Mouse (Mus musculus): ENCODE results near the gene Meis1. TPM values are rescaled to one million over a fixed set of nuclear protein-coding genes. Genes with fewer than 3 reads are reported as not detected.

The Meis1 gene
- polyA plus RNA-seq, 1 experiment from 2014 or later = 69.8 TPM

- H3K4me3 ChIP-seq (ENCODE audit: low read depth, low read length) = peak overlapping the region; percentile 14; the same call in 1 of the 2 replicates
- peaks cover 31% of the 10 kb centered on the region for H3K27me3 ChIP-seq (ENCODE audit: control insufficient read depth, insufficient read depth, low read length)
- peaks cover 13% of the 10 kb centered on the region; the same call in 1 of the 2 replicates for H3K4me1 ChIP-seq (ENCODE audit: control insufficient read depth, insufficient read depth, low read length)
- DNase-seq (ENCODE audit: low spot score) = peak; percentile 44
- WGBS = 1% methylated on average over 11 of the region's 13 CpGs
- H3K9me3 ChIP-seq (ENCODE audit: control insufficient read depth, low read length) = no peaks in the 10 kb centered on the region
- ATAC-seq (ENCODE audit: insufficient number of reproducible peaks, low FRiP score, low TSS enrichment, low read depth) = no peak
- H3K36me3 ChIP-seq (ENCODE audit: control insufficient read depth, insufficient read depth, low read length) = no peaks in the 10 kb centered on the region
- H3K27ac ChIP-seq (replicated peaks; ENCODE audit: low read depth, low read length) = peak overlapping the region; percentile 58; the same call in 1 of the 2 replicates
- peak overlapping the region; percentile 66 for H3K4me2 ChIP-seq (ENCODE audit: low read depth, severe bottlenecking)
- no peak overlapping the region for H3K9ac ChIP-seq (ENCODE audit: low read length)
Measured at GRCm38 (mm10) chr11:18878748-18879455, 139.9 kb downstream of the Meis1 start.

- Histone ChIP-seq H3K36me3 (ENCODE audit: control insufficient read depth, insufficient read depth, low read length) (no peaks in the 10 kb centered on the region), H3K4me1 (ENCODE audit: control insufficient read depth, insufficient read depth, low read length) (peaks cover 8% of the 10 kb centered on the region; the same call in 1 of the 2 replicates), H3K27ac (replicated peaks; ENCODE audit: low read depth, low read length) (peak overlapping the region; percentile 58), H3K4me2 (ENCODE audit: low read depth, severe bottlenecking) (peak overlapping the region; percentile 66), H3K27me3 (ENCODE audit: control insufficient read depth, insufficient read depth, low read length) (peaks cover 32% of the 10 kb centered on the region), H3K9ac (ENCODE audit: low read length) (peak overlapping the region; percentile 49; the same call in 1 of the 2 replicates), H3K9me3 (ENCODE audit: control insufficient read depth, low read length) (no peaks in the 10 kb centered on the region), H3K4me3 (ENCODE audit: low read depth, low read length) (peak overlapping the region; percentile 32)
- DNase-seq (ENCODE audit: low spot score) = peak; percentile 70
- peak; percentile 23; the same call in 1 of the 2 replicates for ATAC-seq (ENCODE audit: insufficient number of reproducible peaks, low FRiP score, low TSS enrichment, low read depth)
- WGBS = under 1% methylated on average over 18 of the region's 18 CpGs
Measured at GRCm38 (mm10) chr11:18878016-18878415, 140.8 kb downstream of the Meis1 start.

- H3K4me3 ChIP-seq (ENCODE audit: low read depth, low read length) = peak overlapping the region; percentile 32
- peaks cover 32% of the 10 kb centered on the region for H3K27me3 ChIP-seq (ENCODE audit: control insufficient read depth, insufficient read depth, low read length)
- H3K4me1 ChIP-seq (ENCODE audit: control insufficient read depth, insufficient read depth, low read length) = peaks cover 8% of the 10 kb centered on the region; the same call in 1 of the 2 replicates
- DNase-seq (ENCODE audit: low spot score) = peak; percentile 86
- peak overlapping the region; percentile 58 for H3K27ac ChIP-seq (replicated peaks; ENCODE audit: low read depth, low read length)
- peak overlapping the region; percentile 66 for H3K4me2 ChIP-seq (ENCODE audit: low read depth, severe bottlenecking)
- ATAC-seq (ENCODE audit: insufficient number of reproducible peaks, low FRiP score, low TSS enrichment, low read depth) = peak; percentile 83
- WGBS = 0% methylated on average over 23 of the region's 27 CpGs
- H3K36me3 ChIP-seq (ENCODE audit: control insufficient read depth, insufficient read depth, low read length) = no peaks in the 10 kb centered on the region
- peak overlapping the region; percentile 49; the same call in 1 of the 2 replicates for H3K9ac ChIP-seq (ENCODE audit: low read length)
- H3K9me3 ChIP-seq (ENCODE audit: control insufficient read depth, low read length) = no peaks in the 10 kb centered on the region
Measured at GRCm38 (mm10) chr11:18877626-18878011, 141.2 kb downstream of the Meis1 start.

- peaks cover 32% of the 10 kb centered on the region for H3K27me3 ChIP-seq (ENCODE audit: control insufficient read depth, insufficient read depth, low read length)
- no peaks in the 10 kb centered on the region for H3K36me3 ChIP-seq (ENCODE audit: control insufficient read depth, insufficient read depth, low read length)
- peak overlapping the region; percentile 32 for H3K4me3 ChIP-seq (ENCODE audit: low read depth, low read length)
- DNase-seq (ENCODE audit: low spot score) = peak; percentile 69
- H3K27ac ChIP-seq (replicated peaks; ENCODE audit: low read depth, low read length) = peak overlapping the region; percentile 47; the same call in 1 of the 2 replicates
- H3K9me3 ChIP-seq (ENCODE audit: control insufficient read depth, low read length) = no peaks in the 10 kb centered on the region
- H3K9ac ChIP-seq (ENCODE audit: low read length) = peak overlapping the region; percentile 52
- peaks cover 8% of the 10 kb centered on the region; the same call in 1 of the 2 replicates for H3K4me1 ChIP-seq (ENCODE audit: control insufficient read depth, insufficient read depth, low read length)
- peak; percentile 24; the same call in 1 of the 2 replicates for ATAC-seq (ENCODE audit: insufficient number of reproducible peaks, low FRiP score, low TSS enrichment, low read depth)
- peak overlapping the region; percentile 66 for H3K4me2 ChIP-seq (ENCODE audit: low read depth, severe bottlenecking)
- under 1% methylated on average over 40 of the region's 40 CpGs for WGBS
Measured at GRCm38 (mm10) chr11:18876886-18877625, 141.7 kb downstream of the Meis1 start.

- DNase-seq (ENCODE audit: low spot score) (peak; percentile 63), ATAC-seq (ENCODE audit: insufficient number of reproducible peaks, low FRiP score, low TSS enrichment, low read depth) (no peak)
- Histone ChIP-seq H3K27me3 (ENCODE audit: control insufficient read depth, insufficient read depth, low read length) (peaks cover 39% of the 10 kb centered on the region), H3K4me1 (ENCODE audit: control insufficient read depth, insufficient read depth, low read length) (peaks cover 8% of the 10 kb centered on the region; the same call in 1 of the 2 replicates), H3K36me3 (ENCODE audit: control insufficient read depth, insufficient read depth, low read length) (no peaks in the 10 kb centered on the region), H3K27ac (replicated peaks; ENCODE audit: low read depth, low read length) (peak overlapping the region; percentile 47; the same call in 1 of the 2 replicates), H3K4me3 (ENCODE audit: low read depth, low read length) (peak overlapping the region; percentile 32), H3K4me2 (ENCODE audit: low read depth, severe bottlenecking) (peak overlapping the region; percentile 66), H3K9ac (ENCODE audit: low read length) (no peak overlapping the region; the same call in 1 of the 2 replicates), H3K9me3 (ENCODE audit: control insufficient read depth, low read length) (no peaks in the 10 kb centered on the region)
- WGBS = 7% methylated on average over 27 of the region's 27 CpGs
Measured at GRCm38 (mm10) chr11:18875911-18876885, 142.6 kb downstream of the Meis1 start.

- WGBS = under 1% methylated on average over 27 of the region's 27 CpGs
- H3K36me3 ChIP-seq (ENCODE audit: control insufficient read depth, insufficient read depth, low read length) = no peaks in the 10 kb centered on the region
- H3K27me3 ChIP-seq (ENCODE audit: control insufficient read depth, insufficient read depth, low read length) = peaks cover 46% of the 10 kb centered on the region
- H3K4me1 ChIP-seq (ENCODE audit: control insufficient read depth, insufficient read depth, low read length) = peaks cover 8% of the 10 kb centered on the region; the same call in 1 of the 2 replicates
- DNase-seq (ENCODE audit: low spot score) (peak; percentile 52), ATAC-seq (ENCODE audit: insufficient number of reproducible peaks, low FRiP score, low TSS enrichment, low read depth) (no peak)
- peak overlapping the region; percentile 66 for H3K4me2 ChIP-seq (ENCODE audit: low read depth, severe bottlenecking)
- peak overlapping the region; percentile 40; the same call in 1 of the 2 replicates for H3K9ac ChIP-seq (ENCODE audit: low read length)
- H3K27ac ChIP-seq (replicated peaks; ENCODE audit: low read depth, low read length) = no peak overlapping the region
- H3K4me3 ChIP-seq (ENCODE audit: low read depth, low read length) = peak overlapping the region; percentile 12
- no peaks in the 10 kb centered on the region for H3K9me3 ChIP-seq (ENCODE audit: control insufficient read depth, low read length)
Measured at GRCm38 (mm10) chr11:18875001-18875902, 143.5 kb downstream of the Meis1 start.

DNA sequence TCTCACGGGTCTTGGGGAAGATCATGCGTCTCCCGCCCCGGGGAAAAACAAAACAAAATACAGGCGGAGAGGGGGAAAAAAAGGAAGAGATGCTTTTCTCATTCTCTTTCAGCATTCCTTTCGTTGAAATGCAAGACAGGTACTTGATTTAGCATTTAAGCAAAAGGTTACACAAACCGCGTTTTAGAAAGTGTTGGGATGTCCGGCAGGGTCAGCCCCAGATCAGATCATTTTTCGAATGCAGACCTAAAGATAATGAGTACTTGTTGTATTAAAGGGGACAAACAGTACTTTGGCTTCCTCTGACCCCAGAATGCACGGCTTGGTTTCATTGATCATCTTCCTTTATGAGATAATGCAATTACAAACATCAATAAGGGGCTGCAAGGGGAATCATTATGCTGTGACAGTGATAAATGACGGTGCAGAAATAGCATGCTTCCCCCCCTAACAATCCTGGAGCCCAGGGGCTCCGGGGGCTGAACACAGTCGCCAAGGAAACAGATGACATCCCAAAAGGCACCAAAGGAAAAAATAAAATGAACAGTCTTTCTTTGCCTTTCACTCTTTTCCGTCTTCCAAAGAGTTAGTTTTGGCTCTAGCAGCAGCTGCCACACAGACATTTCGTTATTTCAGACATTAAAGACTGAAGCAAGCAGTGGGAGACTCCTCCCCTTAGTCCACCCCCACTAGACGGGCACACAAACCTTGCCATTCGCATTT lies 144.3 kb downstream of the Meis1 start:
- no peak overlapping the region for H3K4me3 ChIP-seq (ENCODE audit: low read depth, low read length)
- H3K4me2 ChIP-seq (ENCODE audit: low read depth, severe bottlenecking) = peak overlapping the region; percentile 66
- H3K27ac ChIP-seq (replicated peaks; ENCODE audit: low read depth, low read length) = no peak overlapping the region
- H3K36me3 ChIP-seq (ENCODE audit: control insufficient read depth, insufficient read depth, low read length) = no peaks in the 10 kb centered on the region
- DNase-seq (ENCODE audit: low spot score) (peak; percentile 29), ATAC-seq (ENCODE audit: insufficient number of reproducible peaks, low FRiP score, low TSS enrichment, low read depth) (no peak)
- H3K27me3 ChIP-seq (ENCODE audit: control insufficient read depth, insufficient read depth, low read length) = peaks cover 51% of the 10 kb centered on the region
- H3K9me3 ChIP-seq (ENCODE audit: control insufficient read depth, low read length) = no peaks in the 10 kb centered on the region
- H3K9ac ChIP-seq (ENCODE audit: low read length) = no peak overlapping the region
- H3K4me1 ChIP-seq (ENCODE audit: control insufficient read depth, insufficient read depth, low read length) = peaks cover 8% of the 10 kb centered on the region; the same call in 1 of the 2 replicates
- WGBS = under 1% methylated on average over 18 of the region's 18 CpGs
